Mouse (Mus musculus): Measurements from ENCODE around the gene Tsr3. TPM values are rescaled to one million over a fixed set of nuclear protein-coding genes. Genes with fewer than 3 reads are reported as not detected.

The Tsr3 gene
- polyA plus RNA-seq, 1 experiment, result 35.6 TPM

- DNase-seq (ENCODE audit: low spot score), result no peak
Observed at GRCm38 (mm10) chr17:25243131-25243780, 3.3 kb downstream of the Tsr3 start.

- peak; percentile 59 for DNase-seq (ENCODE audit: low spot score)
Observed at GRCm38 (mm10) chr17:25244239-25244638, 4.3 kb downstream of the Tsr3 start.

- DNase-seq (ENCODE audit: low spot score), result no peak
Observed at GRCm38 (mm10) chr17:25248033-25248750, 8.2 kb downstream of the Tsr3 start.

- DNase-seq (ENCODE audit: low spot score), result no peak
Observed at GRCm38 (mm10) chr17:25250181-25250835, 10.3 kb downstream of the Tsr3 start.

- no peak for DNase-seq (ENCODE audit: low spot score)
Observed at GRCm38 (mm10) chr17:25252643-25253042, 12.7 kb downstream of the Tsr3 start.

GRCm38 (mm10) chr17:25253760-25254159, 13.8 kb downstream of the Tsr3 start:
- DNase-seq (ENCODE audit: low spot score), result no peak

GRCm38 (mm10) chr17:25255110-25255509, 15.1 kb downstream of the Tsr3 start:
- no peak for DNase-seq (ENCODE audit: low spot score)

- DNase-seq (ENCODE audit: low spot score), result no peak
Observed at GRCm38 (mm10) chr17:25256140-25256754, 16.3 kb downstream of the Tsr3 start, which contains the start of gene Baiap3. TSS of gene Baiap3 (minus strand) at chr17:25256364.

- no peak for DNase-seq (ENCODE audit: low spot score)
Observed at GRCm38 (mm10) chr17:25257804-25258261, 17.9 kb downstream of the Tsr3 start.

GRCm38 (mm10) chr17:25264453-25264852, 24.5 kb downstream of the Tsr3 start:
- no peak for DNase-seq (ENCODE audit: low spot score)

- no peak for DNase-seq (ENCODE audit: low spot score)
Observed at GRCm38 (mm10) chr17:25270795-25271335, 30.9 kb downstream of the Tsr3 start.

- no peak for DNase-seq (ENCODE audit: low spot score)
Observed at GRCm38 (mm10) chr17:25272326-25272725, 32.4 kb downstream of the Tsr3 start.

- DNase-seq (ENCODE audit: low spot score), result peak; percentile 94
Observed at GRCm38 (mm10) chr17:25272951-25273705, 33.2 kb downstream of the Tsr3 start.

- DNase-seq (ENCODE audit: low spot score), result peak; percentile 91
Observed at GRCm38 (mm10) chr17:25273706-25274501, 33.9 kb downstream of the Tsr3 start.

- no peak for DNase-seq (ENCODE audit: low spot score)
Observed at GRCm38 (mm10) chr17:25274571-25275346, 34.8 kb downstream of the Tsr3 start, which contains the start of gene Ube2i. TSS of gene Ube2i (minus strand) at chr17:25274622.

GRCm38 (mm10) chr17:25275833-25276232, 35.9 kb downstream of the Tsr3 start:
- DNase-seq (ENCODE audit: low spot score), result no peak

GRCm38 (mm10) chr17:25282133-25282532, 42.2 kb downstream of the Tsr3 start:
- no peak for DNase-seq (ENCODE audit: low spot score)

GRCm38 (mm10) chr17:25285033-25285432, 45.1 kb downstream of the Tsr3 start:
- no peak for DNase-seq (ENCODE audit: low spot score)

- no peak for DNase-seq (ENCODE audit: low spot score)
Observed at GRCm38 (mm10) chr17:25288842-25289241, 48.9 kb downstream of the Tsr3 start.

Data from urinary bladder, adult 2 months (tissue).